Mouse (Mus musculus) olfactory bulb, adult 2 months (tissue): Measurements from ENCODE around the gene Vapa. TPM values are rescaled to one million over a fixed set of nuclear protein-coding genes. Genes with fewer than 3 reads are reported as not detected.

Experiments used
- H3K27ac ChIP-seq: fragments of 200-500 bp; 2 replicates; pipeline ENCODE4 v1.5.1; 2012; ENCODE audit warnings: low read depth, low read length; ENCODE audit not compliant: insufficient read depth
- H3K4me1 ChIP-seq: fragments of 200-500 bp; 2 replicates; pipeline ENCODE4 v1.6.1; 2012; ENCODE audit warnings: low read length; ENCODE audit not compliant: control insufficient read depth, insufficient read depth
- H3K4me3 ChIP-seq: fragments of 200-500 bp; 2 replicates; pipeline ENCODE4 v1.5.1; 2012; ENCODE audit warnings: mild to moderate bottlenecking, low read depth, low read length, moderate library complexity; ENCODE audit not compliant: insufficient read depth
- CTCF ChIP-seq: fragments of 200-500 bp; IDR thresholded peaks from 2 replicates; pipeline ENCODE4 v1.5.1; 2012; ENCODE audit warnings: low read depth, mild to moderate bottlenecking, low read length, moderate library complexity; ENCODE audit not compliant: insufficient read depth
- POLR2A ChIP-seq: fragments of 200-500 bp; IDR thresholded peaks from 2 replicates; pipeline ENCODE4 v1.6.1; 2012; ENCODE audit warnings: mild to moderate bottlenecking, low read depth, low read length, moderate library complexity; ENCODE audit not compliant: insufficient read depth
- WGBS: fragments of 180-500 bp; shearing (Covaris S2); methylation state at CpG from one replicate; pipeline ENCODE4 v1.1.7; 2018; 5-methylcytosine and 5-hydroxymethylcytosine counted together
- polyA plus RNA-seq: library from polyadenylated mRNA; stranded (reverse); fragments of >200 nt; gene quantifications from 2 replicates; pipeline ENCODE4 v1.2.4, GENCODE M21; 2012; ENCODE audit warnings: low replicate concordance; ENCODE audit not compliant: missing spikeins, insufficient read depth, insufficient read length

Vapa gene
- polyA plus RNA-seq, 1 experiment: not detected

GRCm38 (mm10) chr17:65586892-65587291 is 26.5 kb downstream of the Vapa start:
- TF ChIP-seq CTCF (no peak), POLR2A (no peak)
- WGBS: 92% methylated on average over 3 of the region's 3 CpGs
- Histone ChIP-seq H3K27ac (no peak overlapping the region), H3K4me3 (no peak overlapping the region), H3K4me1 (peaks cover 3% of the 10 kb centered on the region; the same call in 1 of the 2 replicates)

GRCm38 (mm10) chr17:65581440-65581839 is 31.9 kb downstream of the Vapa start:
- no peak overlapping the region for H3K4me3 ChIP-seq
- TF ChIP-seq POLR2A (no peak), CTCF (no peak)
- no peaks in the 10 kb centered on the region for H3K4me1 ChIP-seq
- 91% methylated on average over 5 of the region's 5 CpGs for WGBS
- H3K27ac ChIP-seq: no peak overlapping the region

GRCm38 (mm10) chr17:65579766-65580165 is 33.6 kb downstream of the Vapa start:
- Histone ChIP-seq H3K4me3 (no peak overlapping the region), H3K4me1 (no peaks in the 10 kb centered on the region), H3K27ac (no peak overlapping the region)
- no peak for TF ChIP-seq POLR2A
- TF ChIP-seq CTCF: no peak
- WGBS: 94% methylated on average over 7 of the region's 7 CpGs

- H3K4me3 ChIP-seq: no peak overlapping the region
- no peak for TF ChIP-seq CTCF
- no peak for TF ChIP-seq POLR2A
These were observed 38.0 kb downstream of the Vapa start for GRCm38 (mm10) chr17:65575339-65575738.

GRCm38 (mm10) chr17:65574850-65575249 is 38.5 kb downstream of the Vapa start:
- Histone ChIP-seq H3K4me1 (no peaks in the 10 kb centered on the region), H3K27ac (no peak overlapping the region), H3K4me3 (no peak overlapping the region)
- WGBS: 79% methylated on average over 8 of the region's 8 CpGs
- TF ChIP-seq POLR2A: no peak

More at GRCm38 (mm10) chr17:65575339-65575738, 38.0 kb downstream of the Vapa start:
- H3K4me1 ChIP-seq: no peaks in the 10 kb centered on the region
- H3K27ac ChIP-seq: no peak overlapping the region
- 88% methylated on average over 1 of the region's 1 CpGs for whole genome bisulfite sequencing

- TF ChIP-seq CTCF (no peak), POLR2A (no peak)
- H3K4me3 ChIP-seq: no peak overlapping the region
- no peaks in the 10 kb centered on the region for H3K4me1 ChIP-seq
- WGBS: 52% methylated on average over 9 of the region's 9 CpGs
- no peak overlapping the region for H3K27ac ChIP-seq
These were observed 41.5 kb downstream of the Vapa start for GRCm38 (mm10) chr17:65571866-65572265.

GRCm38 (mm10) chr17:65571466-65571865 is 41.9 kb downstream of the Vapa start:
- 83% methylated on average over 8 of the region's 8 CpGs for WGBS
- Histone ChIP-seq H3K4me3 (no peak overlapping the region), H3K27ac (no peak overlapping the region), H3K4me1 (no peaks in the 10 kb centered on the region)
- TF ChIP-seq CTCF (no peak), POLR2A (no peak)

GRCm38 (mm10) chr17:65564189-65564588 is 49.2 kb downstream of the Vapa start:
- Histone ChIP-seq H3K4me1 (peaks cover 2% of the 10 kb centered on the region; the same call in 1 of the 2 replicates), H3K4me3 (no peak overlapping the region), H3K27ac (no peak overlapping the region)
- no peak for TF ChIP-seq POLR2A
- no peak for TF ChIP-seq CTCF
- 75% methylated on average over 5 of the region's 5 CpGs for WGBS

GRCm38 (mm10) chr17:65563345-65563744 is 50.0 kb downstream of the Vapa start:
- Histone ChIP-seq H3K4me1 (peaks cover 2% of the 10 kb centered on the region; the same call in 1 of the 2 replicates), H3K4me3 (no peak overlapping the region), H3K27ac (no peak overlapping the region)
- no peak for TF ChIP-seq CTCF
- no peak for TF ChIP-seq POLR2A
- 48% methylated on average over 6 of the region's 6 CpGs for WGBS

- H3K4me3 ChIP-seq: no peak overlapping the region
- peaks cover 2% of the 10 kb centered on the region; the same call in 1 of the 2 replicates for H3K4me1 ChIP-seq
- TF ChIP-seq CTCF (no peak), POLR2A (no peak)
- under 1% methylated on average over 5 of the region's 5 CpGs for WGBS
- H3K27ac ChIP-seq: no peak overlapping the region
These were observed 50.6 kb downstream of the Vapa start for GRCm38 (mm10) chr17:65562761-65563160.
